Mouse (Mus musculus) heart, postnatal 36 days (tissue): ENCODE measurements around the gene Fam81a. TPM values are rescaled to one million over a fixed set of nuclear protein-coding genes. Genes with fewer than 3 reads are reported as not detected.

Source experiments
- DNase-seq, 2 experiments: peaks; one replicate each; pipeline ENCODE4 v3.0.0; 2021 to 2022
- intact Hi-C: fragments of 180-260 bp; cut with DNase I; formaldehyde crosslinking; loops from one replicate; pipeline ENCODE4 v1.15.1; 2025
- total RNA-seq, 2 experiments: library from RNA; stranded (reverse); gene quantifications; 2 replicates each; pipeline ENCODE4 v1.2.3; 2021

Fam81a gene
- total RNA-seq, 2 experiments from 2014 or later, result 32.8 to 37.8 TPM

- no peak for DNase-seq
- intact Hi-C loops, result loop anchor here (10.0 kb wide), 1 partner anchor 403 kb away; no protein-coding TSS in a partner anchor
These were observed 30.5 kb downstream of the Fam81a start for GRCm38 (mm10) chr9:70111869-70112286.

DNA sequence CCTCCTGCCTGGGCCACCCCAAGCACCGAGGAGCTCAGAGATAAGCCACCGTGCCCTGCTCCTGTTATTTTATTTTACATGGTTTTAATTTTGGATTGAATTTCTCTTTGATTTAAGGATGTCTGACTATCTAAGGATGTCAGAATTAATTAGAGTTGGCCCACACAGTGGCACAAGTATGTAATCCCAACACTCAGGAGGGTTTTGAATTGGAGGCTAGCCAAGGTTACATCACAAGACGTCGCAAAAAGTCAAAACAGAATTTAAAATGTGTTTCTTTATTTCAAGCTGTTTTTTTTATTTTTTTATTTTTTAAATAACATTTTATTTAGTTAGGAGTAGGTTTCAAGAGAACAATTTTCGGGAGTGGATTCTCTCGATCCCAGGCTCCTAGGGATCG is 31.5 kb downstream of the Fam81a start:
- DNase-seq, result no peak
- intact Hi-C loops, result loop anchor here (10.0 kb wide), 1 partner anchor 404 kb away; no protein-coding TSS in a partner anchor

GRCm38 (mm10) chr9:70109279-70109678 is 33.1 kb downstream of the Fam81a start:
- DNase-seq, result peak; percentile 79 to 88
- intact Hi-C loops, result loop anchor here (1.0 to 2.0 kb wide), 2 partner anchors 94 to 283 kb away; no protein-coding TSS in a partner anchor

DNA sequence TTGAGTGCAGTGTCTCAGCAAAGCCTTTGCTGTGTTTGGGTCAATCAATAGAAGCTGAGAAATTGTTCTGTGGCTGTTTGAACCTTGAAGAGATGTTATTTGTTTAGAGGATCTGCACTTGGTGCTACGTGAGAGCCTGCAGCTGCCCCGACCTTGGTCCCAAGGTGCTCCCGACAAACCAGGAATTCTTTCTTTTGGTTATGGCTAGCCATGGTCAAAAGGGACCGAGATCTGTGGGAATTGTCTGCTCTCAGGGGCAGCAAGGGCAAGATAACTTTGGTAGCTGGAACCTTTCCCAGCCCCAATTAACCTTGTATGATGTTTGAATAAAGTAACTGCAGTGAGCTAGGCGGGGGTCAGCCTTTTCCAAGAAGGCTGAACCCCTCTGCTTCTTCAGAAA is 34.2 kb downstream of the Fam81a start:
- intact Hi-C loops, result loop anchor here (2.0 kb wide), 1 partner anchor 95 kb away; no protein-coding TSS in a partner anchor
- DNase-seq, result no peak

DNA sequence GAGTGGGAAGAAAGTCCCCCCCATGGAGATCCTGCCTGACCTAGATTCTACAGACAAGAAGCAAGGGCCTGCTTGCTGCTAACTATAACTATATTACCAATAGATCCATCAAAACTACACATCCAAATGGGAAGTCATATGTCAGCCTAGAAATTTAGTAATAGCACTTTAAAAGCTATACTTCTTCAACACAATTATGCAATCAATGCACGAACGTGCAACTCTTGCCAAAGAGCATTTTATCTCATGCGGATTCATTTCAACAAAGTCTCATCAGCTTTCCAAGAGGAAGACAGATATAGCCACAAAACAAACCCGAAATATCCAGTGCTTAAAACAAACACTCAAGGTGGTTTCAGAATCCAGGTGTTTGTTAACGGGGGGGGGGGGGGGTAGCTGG is 36.8 kb downstream of the Fam81a start:
- intact Hi-C loops, result no loop called here
- DNase-seq, result no peak

DNA sequence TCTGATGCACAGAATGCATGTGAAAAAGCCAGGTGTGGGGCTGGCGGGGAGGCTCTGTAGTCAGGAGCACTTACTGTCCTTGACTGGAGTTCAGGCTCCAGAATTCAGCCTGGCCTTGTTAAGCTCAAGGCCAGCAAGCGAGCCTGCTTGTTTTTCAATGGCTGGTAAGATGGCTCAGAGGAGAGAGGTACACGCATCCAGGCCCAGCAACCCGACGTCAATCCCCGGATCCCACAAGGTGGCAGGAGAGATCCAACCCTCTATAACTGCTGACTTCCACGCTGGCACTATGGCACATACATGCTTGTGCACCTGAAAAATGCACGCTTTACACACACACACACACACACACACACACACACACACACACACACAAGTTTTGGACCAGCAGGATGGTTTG is 39.3 kb downstream of the Fam81a start:
- intact Hi-C loops, result no loop called here
- DNase-seq, result no peak

GRCm38 (mm10) chr9:70097542-70097941 is 44.8 kb downstream of the Fam81a start:
- no peak for DNase-seq
- intact Hi-C loops, result no loop called here

DNA sequence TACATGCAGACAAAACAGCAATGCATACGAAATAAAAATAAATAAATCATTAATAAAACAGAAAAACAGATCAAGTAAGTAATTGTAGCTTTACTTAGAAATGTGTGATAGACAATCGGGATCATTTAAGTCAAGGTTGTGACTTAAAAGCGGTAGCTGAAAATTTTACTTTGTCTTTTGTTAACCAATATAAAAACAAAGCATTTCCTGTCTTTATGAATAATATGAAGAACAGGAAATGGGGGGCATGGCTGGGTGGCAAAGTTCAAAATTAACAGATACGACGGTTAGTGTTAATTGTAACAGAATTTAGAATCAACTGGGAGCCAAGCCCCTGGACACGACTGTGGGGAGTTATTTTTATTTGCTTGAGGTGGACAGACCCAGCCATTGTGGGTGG is 47.3 kb downstream of the Fam81a start:
- intact Hi-C loops, result no loop called here
- no peak for DNase-seq

DNA sequence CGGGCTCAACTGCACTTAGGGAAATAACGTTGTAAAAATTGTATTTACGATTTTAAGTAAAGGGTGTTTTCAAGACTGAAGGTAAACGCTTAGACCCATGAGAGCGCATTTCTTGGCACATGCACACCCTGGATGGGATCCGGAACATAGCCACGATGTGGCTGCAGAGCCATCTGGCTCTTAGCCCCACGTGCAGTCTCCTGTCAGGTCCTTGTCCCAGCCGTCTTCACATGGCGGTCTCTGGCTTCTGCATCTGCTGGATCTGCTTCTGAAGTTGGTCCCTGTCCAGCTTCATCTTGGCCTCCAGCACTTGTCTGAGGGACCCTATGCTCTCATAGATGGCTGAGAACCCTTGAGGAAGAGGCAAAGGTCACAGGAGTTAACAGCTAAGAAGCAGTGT is 51.8 kb downstream of the Fam81a start:
- intact Hi-C loops, result no loop called here
- DNase-seq, result no peak

- intact Hi-C loops, result no loop called here
- no peak for DNase-seq
These were observed 53.6 kb downstream of the Fam81a start for GRCm38 (mm10) chr9:70088786-70089096.

- intact Hi-C loops, result no loop called here
- DNase-seq, result peak in 1 of 2 experiments; percentile 33
These were observed 54.1 kb downstream of the Fam81a start for GRCm38 (mm10) chr9:70088041-70088785.

- intact Hi-C loops, result no loop called here
- DNase-seq, result no peak
These were observed 55.0 kb downstream of the Fam81a start for GRCm38 (mm10) chr9:70087379-70087778.

DNA sequence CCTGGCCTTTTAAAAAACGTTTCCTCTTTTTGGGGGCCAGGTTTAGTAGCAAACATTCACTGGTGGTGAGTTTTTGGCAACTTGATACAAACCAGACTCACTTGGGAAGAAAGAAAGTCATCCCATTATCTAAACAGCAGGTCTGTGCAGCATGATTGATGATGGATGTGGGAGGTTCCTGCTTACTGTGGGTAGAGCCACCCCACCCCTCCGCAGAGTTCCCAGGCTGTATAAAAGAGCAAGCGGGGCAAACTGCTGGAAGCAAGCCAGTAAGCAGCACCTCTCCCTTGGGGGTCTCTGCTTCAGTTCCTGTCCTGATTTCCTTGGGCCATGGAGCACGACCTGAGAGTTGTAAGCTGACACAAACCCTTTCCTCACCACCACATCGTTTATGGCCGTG is 56.3 kb downstream of the Fam81a start:
- intact Hi-C loops, result no loop called here
- no peak for DNase-seq

- intact Hi-C loops, result no loop called here
- peak; percentile 26 to 62 for DNase-seq
These were observed 58.3 kb downstream of the Fam81a start for GRCm38 (mm10) chr9:70084107-70084506.

DNA sequence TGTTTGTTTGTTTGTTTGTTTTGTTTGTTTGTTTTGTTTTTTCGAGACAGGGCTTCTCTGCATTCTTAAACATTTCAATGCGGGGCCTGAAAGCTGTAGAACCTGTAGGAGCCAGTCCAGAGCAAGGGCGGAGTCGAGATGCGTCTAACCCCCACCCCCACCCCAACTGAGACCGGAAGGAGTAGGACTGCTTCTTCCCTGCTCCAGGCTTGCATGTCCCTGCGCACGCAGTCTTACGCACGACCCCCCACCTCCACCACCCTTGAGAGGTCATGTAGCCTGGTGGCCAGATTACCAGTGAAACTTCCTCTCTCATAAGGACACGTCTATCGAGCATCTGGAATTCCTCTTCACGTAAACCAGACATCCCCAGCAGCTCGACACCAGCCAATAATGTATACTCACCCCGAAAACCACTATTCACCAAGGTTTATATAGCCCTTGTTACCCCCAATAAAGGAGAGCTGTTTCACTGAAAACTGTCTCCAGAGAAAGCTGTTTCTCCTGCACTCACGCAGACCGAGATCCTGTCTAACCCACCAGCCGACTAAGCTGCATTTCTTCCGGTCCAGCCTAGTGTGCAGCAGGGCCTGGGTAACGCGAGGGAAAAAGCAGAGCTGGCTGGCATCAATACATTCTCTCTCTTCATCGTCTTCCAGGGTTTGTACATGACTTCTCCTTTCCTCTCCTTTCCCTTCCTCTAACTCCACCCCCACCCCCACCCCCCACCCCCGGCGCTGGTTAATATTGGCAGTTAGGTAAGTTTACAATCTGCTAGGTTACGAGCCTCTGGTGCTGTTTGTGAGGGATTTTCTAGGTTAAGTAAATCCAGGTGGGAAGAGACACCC is 59.8 kb downstream of the Fam81a start:
- intact Hi-C loops, result no loop called here
- no peak for DNase-seq

DNA sequence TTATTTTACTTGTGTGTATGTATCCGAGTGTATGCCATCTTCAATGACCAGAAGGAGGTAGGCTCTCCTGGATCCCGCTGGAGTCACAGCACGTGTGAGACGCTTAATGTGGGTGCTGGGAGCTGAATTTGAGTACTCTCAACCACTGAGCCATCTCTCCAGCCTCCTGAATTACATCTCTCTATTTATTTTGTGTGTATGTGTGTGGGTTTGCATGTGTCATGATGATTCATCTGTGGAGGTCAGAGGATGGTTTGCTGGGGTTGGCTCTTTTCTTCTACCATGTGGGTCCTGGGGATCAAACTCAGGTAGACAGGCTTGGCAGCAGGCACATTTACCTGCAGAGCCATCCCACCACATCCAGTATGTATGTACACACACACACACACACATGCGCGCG is 60.6 kb downstream of the Fam81a start:
- intact Hi-C loops, result loop anchor here (1.0 kb wide), 1 partner anchor 62 kb away; no protein-coding TSS in a partner anchor

DNA sequence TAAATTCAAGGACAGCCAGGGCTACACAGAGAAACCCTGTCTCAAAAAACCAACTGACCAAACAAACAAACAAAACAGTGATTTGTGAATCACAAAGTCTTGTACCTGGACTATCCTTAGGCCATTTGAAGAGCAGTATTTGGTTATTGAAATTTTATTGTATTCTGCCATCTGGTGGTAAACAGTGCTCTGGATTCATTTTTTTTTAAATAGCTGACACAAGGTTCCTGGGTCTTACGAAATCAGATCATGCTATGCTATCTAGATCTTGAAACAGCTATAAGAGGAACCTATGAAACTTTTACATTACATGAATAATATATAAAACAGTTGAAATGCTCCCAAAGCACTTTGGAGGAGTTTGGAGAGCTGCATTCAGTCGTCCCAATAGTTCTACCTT is 61.4 kb downstream of the Fam81a start:
- intact Hi-C loops, result loop anchor here (1.0 kb wide), 1 partner anchor 62 kb away; no protein-coding TSS in a partner anchor
- no peak for DNase-seq

More for the DNA sequence above, 60.6 kb downstream of the Fam81a start:
- no peak for DNase-seq

DNA sequence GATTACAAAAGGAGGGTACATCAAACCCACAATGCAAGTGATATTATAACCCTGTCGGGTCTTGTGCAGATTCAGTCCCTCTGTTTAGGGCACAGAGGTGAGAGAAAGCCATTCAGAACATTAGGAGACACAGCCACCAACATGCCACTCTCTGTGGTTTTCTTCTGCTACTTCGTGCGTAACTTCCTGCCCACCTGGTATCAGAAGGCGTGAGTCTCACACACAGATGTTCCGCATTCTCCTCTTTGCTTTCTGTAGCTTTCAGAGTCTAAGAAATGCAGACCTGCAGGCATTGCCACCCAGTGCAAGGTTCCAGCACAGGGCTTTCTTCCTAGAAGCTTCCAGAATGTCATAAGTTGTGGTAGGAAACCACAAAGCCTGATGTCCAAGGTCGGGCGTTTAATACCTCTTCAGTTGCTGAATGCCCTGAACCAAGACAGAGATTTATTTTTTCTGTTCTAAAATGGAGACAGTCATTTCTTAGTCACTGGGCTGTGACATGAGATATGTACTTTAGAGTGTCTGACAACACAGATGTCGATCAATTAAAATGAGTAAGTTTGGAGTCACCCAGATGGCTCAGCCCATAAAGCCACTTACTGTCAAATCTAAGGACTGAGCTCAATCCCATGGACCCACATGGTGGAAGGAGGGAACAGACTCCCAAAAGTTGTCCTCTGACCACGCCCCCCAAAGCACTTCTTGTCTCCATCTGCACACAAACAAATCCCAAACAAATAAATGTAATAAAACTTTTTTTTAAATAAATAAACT is 62.1 kb downstream of the Fam81a start:
- intact Hi-C loops, result no loop called here
- no peak for DNase-seq

DNA sequence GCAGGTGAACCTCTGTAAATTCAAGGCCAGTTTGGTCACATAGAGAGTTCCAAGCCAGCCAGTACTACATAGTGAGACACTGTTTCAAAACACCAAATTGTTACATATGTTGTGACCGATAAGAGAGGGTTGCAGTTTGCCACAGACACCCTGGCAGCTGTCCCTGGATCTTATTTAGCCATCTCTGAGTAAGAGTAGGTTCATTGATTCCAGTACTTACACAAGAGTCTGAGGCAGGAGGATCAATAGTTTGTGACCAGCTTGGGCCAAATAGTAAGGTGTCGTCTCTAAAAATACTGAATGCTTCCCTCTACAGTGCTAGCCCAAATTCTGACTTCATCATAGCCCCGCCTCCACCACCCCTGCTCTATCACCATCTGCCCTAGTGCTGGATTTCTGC is 64.3 kb downstream of the Fam81a start:
- intact Hi-C loops, result no loop called here

DNA sequence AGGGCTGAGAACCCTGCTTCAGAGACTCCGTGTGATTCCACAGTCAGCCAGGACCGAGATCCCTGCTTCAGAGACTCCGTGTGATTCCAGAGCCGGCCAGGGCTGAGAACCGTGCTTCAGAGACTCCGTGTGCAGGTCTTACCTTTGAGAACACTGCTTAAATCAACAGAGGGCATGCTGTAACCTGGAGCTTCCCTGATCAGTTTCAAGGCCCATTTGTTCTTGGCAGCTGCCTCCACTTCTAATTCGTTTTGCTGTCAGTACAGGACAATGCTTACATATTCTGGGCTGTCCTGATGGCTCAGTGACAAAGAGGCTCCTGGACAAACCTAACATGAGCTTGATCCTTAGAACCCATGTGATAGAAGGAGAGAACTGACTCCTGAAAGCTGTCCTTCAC is 65.2 kb downstream of the Fam81a start:
- no peak for DNase-seq
- intact Hi-C loops, result no loop called here

More for the DNA sequence above, 64.3 kb downstream of the Fam81a start:
- DNase-seq, result no peak

GRCm38 (mm10) chr9:70072387-70072786 is 70.0 kb downstream of the Fam81a start:
- intact Hi-C loops, result no loop called here
- DNase-seq, result no peak
